Mouse (Mus musculus) monocyte, adult 5-6 weeks (primary cell): ENCODE data around the gene Pkig. TPM values are rescaled to one million over a fixed set of nuclear protein-coding genes. Genes with fewer than 3 reads are reported as not detected.
A peak's percentile ranks its signal among the peaks of the same experiment; 100 is the strongest.
"Not testable (repeated sequence)": the region's sequence is repeated elsewhere in the genome, so short reads cannot be mapped to it uniquely, and the experiment has no call there.

Source experiments
- ATAC-seq: fragments of 153-309, 156-312 bp; replicated peaks from 2 replicates; pipeline ENCODE4 v1.8.0; 2017; ENCODE audit warnings: mild to moderate bottlenecking; ENCODE audit not compliant: low TSS enrichment, insufficient number of reproducible peaks, severe bottlenecking, poor library complexity, low FRiP score
- total RNA-seq: library from RNA; stranded (forward); fragments of 200-1000, 200-491, 200-594 nt; gene quantifications from 3 replicates; pipeline ENCODE4 v1.2.3, GENCODE M21; 2017

The Pkig gene
- total RNA-seq, 1 experiment from 2014 or later, result 40.2 TPM

DNA sequence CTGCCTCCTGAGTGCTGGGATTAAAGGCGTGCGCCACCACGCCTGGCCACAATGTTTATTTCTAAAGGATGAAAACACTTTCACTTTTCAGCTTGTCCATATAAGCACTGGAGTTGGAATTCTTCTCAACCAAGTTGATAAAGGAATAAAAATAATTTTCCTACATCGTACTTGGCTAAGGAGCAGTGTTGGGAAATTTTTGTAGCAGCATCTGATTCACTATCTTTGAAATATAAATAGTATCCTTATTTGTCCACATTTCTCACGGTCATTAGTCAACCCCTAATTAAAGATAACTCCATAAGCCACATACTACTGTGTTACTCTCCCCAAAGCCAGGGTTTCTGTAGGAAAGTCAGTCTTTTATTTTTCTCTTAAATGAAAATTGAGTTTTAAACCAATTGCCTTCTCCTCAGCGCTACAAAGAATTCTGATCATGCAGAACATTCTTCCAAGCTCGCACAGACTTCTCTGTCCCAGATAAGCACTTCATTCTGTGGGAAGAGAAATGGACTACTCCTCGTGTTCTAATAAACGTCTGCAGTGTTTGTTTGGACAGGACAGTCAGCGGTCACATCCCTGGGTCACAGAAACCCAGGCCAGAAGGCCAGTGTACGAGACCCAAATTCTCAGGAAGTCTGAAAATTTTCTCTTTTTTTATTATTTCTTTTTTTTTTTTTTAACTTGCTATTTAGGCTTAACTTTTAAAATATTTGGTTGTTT is 12.8 kb downstream of the Pkig start:
- ATAC-seq, result no peak

DNA sequence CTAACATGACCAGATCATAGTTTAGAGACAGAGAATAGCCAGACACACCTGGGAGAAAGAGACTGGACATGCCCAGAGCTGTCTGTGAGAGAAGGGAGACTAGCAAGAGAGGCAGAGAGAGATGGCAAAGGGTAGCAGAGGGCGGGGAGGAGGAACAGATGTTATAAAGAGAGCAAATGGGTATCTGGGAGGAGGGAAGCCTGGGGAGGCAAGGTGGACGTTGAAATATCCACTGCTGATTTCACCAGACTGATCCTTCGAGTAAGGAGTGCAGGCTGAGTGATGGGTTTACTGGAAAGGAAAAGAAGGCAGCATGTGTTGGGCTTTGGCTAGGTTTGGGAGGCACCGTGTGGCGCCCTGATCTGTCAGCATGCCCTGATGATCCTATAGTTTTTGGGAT is 16.2 kb downstream of the Pkig start:
- no peak for ATAC-seq

DNA sequence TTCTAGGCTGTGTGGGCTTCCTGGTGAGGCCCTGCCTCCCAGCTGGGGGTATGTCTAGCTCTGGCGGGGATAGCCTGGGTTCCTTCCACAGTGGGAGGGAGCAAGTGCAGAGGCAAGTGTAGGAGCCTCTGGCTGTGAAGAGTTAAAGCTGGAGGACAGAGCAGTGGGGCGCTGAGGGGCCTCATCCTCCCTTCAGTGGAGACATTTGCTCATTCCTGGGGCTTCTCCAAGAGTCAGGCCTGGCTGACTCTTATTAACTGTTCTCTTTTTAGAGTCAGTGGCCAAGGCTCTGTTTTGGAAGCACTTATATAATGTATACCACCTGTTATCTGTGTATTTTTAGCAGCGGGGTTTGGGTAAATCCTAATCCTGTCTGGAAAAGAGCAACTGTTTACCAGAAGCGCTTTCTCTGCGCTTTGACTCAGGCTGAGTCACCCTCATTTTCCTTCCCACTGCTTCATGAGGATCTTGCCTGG is 17.0 kb downstream of the Pkig start:
- no peak for ATAC-seq

DNA sequence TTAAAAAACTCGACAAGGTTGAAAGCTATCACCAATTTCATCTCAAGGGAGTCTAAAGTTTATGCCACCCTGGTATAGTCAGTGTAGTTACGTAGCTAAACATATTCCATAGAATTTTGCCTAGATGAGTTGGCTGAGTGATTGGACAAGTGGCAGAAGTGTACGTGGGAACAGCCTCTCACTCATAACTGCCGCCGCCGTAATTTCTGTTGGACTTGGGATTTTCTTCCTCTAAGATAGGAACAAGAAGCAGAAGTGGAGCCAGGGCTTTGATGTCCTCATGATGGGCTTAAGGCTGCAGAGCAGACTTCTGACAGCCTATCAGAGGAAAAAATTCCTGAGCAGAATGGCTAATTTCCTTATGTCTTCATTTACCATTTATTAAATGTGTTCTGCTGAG is 17.5 kb downstream of the Pkig start:
- no peak for ATAC-seq

DNA sequence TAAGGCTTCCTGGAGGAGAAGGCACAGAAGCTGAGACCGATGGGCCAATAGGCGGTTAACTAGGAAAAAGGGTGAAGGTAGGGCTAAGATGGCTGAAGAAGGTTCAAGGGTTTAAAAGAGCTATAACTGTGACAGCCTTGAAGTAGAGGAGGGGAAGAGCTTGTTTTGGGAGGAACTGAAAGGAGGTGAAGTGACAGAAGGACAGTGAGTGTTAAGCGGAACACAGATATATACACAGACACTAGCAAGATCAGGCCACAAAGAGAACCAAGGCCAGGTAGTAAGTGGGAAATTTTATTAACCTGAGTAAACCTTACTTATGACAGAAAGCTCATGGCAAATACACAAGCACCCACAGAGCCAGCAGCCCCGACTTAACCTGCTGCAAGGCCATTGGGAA is 18.1 kb downstream of the Pkig start:
- no peak for ATAC-seq

DNA sequence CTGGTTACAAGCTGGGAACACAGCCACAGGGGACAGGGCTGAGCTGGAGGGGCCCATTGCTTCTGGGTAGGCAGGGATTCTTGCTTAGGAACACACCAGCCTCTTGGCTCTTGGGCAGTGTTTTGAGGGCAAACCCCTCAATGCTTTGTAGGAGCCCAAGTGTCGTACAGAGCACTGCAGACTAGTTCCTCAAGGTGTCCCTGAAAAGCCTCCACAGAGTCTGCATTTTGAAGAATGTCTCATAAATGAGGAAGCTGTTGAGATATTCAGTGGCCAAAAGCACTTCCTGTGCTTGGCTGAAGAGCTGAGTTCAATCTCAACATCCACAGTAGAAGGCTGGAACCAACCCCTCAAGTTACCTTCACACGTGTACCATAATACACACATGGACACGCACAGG is 18.6 kb downstream of the Pkig start:
- peak; percentile 76 for ATAC-seq

DNA sequence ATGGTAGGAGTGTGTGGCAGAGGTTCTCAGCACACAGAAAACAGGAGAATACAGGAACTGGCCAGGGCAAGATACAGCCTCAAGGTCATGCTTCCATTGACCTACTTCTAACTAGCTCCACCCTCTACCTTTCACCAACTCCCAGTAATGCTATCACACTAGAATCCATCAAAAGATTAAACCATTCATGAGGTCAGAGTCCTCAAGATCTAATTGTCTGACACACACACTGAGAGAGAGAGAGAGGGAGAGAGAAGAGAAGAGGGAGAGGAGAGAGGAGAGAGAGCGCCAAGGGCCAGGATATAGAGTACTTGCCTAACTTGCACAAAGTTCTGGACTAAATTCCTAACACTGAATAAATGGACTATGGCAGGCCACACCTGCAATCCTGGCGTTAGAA is 24.2 kb downstream of the Pkig start:
- no peak for ATAC-seq

DNA sequence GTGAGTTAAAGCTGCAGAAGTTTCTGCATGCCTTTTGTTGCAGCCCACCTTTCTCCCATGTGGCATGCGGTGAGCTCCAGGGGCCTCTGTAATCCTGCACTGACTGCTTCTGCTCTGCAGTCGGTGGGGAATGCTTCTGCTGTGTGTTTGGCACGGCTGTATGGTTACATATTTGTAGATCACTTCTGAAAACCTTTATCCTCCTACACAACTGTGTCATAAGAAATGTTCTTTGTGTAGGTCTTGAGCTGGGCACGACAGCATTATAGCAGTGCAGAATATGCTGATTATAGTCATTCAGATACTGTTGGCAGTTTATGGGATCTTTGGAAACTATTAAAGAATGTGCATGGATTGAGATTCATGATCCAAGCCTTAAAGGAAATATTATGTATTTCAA is 27.1 kb downstream of the Pkig start:
- no peak for ATAC-seq

DNA sequence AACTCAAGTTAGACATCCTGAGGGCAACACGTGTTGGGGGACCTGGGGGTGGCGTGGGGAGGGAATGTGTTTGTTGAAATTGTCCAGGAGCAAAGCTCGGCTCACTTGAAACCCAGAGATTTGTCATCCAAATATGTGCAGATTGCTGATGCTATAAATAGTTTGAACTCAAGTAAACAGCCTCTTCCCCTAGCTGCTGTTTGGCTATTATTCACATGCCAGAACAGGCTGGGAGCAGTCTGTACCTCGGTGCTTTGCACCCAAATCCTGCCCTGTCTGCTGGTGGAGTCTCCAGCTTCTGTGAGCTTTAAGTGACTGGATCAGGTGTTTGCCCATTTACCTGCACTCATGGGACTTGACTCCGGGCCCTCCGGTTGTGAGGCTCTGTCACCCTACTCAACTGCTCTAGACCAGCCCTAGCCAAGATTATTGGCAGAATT is 27.6 kb downstream of the Pkig start:
- ATAC-seq, result no peak

DNA sequence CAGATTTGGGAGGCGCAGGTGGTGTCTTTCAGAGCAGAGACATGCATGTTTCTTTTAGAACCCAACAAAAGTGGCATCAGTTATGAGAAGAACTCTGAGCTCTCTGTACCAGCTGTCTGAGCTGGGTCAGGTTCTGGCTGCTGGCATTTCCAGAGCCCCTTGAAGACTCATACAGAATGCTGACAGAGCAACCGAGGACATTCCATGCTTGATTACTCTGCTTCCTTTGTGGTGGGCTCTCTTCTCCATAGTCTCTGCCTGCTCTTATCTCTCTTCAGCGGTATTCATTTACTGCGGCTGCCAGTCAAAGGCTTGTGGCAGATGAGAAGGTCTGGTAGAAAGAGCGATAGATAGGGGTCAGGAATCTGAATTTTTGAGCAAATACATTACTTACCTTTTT is 28.0 kb downstream of the Pkig start:
- ATAC-seq, result no peak

DNA sequence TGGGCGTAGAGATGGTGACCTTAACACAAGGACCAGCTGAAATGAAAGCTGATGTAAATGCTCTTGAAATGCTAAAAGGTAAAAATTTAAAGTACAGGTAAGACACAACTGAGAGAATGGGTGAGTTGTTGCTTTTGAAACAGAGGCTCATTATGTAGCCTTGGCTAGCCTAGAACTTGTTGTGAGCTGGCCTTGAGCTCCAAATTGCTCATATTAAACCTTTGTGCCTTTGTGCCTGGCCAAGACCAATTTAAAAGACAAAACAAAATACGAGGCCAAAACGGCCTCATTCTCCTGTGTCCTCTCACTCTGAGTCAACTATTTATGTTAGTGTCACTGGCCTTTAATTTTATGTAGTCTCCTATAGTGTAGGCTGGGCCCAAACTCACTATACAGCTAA is 28.7 kb downstream of the Pkig start:
- no peak for ATAC-seq

DNA sequence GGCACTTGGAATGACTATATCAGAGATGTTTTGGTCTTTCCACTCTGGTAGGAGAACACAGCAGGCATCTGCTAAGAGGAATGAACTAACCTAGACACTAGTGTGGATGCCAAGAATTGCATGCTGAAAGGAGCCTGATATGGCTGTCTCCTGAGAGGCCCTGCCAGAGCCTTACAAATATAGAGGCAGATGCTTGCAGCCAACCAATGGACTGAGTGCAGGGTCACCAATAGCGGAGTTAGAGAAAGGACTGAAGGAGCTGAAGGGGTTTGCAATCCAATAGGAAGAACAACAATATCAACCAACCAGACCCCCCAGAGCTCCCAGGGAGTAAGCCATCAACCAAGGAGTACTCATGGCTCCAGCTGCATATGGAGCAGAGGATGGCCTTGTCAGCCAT is 30.2 kb downstream of the Pkig start:
- not testable (repeated sequence) for ATAC-seq

DNA sequence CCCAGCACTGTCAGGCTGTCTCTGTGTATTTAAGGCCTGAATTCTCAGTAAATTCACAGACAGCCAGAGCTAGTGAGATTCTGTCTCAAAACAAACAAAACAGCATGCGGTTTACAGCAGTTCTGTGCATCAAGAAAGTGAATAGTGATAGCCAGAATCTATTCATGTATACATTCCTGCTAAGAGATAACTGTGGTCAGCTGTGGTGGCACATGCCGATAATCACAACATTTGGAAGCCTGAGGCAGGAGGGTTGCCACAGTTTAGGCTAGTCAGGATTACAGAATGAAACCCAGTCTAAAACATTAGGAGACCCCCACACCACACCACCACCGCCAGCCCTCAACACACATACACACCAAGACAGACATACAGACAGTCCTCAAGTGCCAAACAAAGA is 31.6 kb downstream of the Pkig start:
- ATAC-seq, result no peak

DNA sequence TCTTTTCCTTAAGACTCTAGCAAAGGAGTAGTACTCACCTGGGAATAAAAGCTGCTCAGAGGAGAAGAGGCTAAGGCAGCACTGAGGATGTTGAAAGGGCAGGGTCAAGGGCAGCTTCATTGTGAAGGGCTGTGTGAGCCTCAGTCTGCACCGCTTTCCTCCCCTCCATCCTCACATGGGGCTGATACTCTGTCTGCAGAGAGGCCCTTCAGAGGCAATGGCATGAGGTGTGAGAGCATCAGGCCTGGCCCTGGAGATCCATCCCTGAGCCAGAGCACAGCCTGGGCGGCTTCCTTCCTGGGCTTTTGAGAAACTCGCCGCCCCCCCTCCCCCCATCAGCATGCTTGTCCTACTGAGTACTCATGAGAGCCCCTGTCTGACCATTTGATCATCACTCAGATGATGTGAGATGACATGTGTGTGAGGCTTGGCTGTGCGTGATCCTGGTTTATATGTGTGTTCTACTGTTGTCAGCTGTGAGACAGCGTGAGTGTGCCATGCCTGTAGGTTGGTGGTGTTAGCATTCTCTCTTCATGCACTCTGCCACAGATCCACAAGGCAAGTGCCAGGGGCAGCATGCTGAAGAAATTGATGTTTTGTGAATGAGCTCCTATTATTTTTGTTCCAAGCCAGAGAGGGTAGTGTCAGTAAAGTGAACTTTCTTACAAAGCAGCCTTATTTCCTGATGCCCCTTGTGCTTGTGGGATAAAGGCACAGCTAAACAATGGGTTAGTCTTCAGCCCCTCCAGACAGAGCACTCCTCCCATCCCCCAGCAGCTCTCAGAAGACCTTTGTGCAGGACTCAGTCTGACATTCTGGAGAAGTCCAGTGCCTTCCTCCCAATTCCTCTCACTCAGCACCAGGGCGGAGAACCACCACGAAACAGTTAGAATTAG is 32.5 kb downstream of the Pkig start:
- no peak for ATAC-seq

DNA sequence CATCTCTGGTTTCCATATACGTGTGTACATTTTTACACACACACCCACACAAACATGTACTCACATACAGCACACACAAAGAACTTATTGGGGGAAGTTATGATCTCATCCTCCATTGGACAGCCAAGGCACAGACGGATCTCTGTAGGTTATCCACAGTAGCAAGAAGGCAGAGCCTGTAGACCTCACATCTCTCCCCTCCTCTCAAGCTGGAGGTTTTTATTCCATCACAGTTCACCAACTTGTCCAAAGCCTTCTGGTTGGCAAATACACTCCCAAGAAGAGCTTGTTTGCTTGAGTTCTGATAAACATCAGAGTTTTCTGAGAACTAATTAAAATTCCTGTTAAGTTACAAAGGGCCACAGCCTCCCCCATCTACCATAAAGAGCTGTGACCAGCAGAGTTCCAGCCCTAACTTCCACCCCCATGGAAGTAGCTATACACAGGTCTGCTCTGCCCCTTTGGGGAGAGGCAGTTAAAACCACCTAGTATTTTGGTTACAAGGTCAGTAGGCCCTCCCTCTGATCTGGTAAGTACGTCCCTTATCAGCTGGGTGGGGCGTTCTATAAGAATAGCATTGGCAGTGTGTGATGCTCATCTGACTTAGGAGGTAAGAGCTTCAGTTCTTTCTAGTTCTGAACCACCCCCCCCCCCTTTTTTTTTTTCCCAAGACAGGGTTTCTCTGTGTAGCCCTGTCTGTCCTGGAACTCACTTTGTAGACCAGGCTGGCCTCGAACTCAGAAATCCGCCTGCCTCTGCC is 33.8 kb downstream of the Pkig start:
- no peak for ATAC-seq

DNA sequence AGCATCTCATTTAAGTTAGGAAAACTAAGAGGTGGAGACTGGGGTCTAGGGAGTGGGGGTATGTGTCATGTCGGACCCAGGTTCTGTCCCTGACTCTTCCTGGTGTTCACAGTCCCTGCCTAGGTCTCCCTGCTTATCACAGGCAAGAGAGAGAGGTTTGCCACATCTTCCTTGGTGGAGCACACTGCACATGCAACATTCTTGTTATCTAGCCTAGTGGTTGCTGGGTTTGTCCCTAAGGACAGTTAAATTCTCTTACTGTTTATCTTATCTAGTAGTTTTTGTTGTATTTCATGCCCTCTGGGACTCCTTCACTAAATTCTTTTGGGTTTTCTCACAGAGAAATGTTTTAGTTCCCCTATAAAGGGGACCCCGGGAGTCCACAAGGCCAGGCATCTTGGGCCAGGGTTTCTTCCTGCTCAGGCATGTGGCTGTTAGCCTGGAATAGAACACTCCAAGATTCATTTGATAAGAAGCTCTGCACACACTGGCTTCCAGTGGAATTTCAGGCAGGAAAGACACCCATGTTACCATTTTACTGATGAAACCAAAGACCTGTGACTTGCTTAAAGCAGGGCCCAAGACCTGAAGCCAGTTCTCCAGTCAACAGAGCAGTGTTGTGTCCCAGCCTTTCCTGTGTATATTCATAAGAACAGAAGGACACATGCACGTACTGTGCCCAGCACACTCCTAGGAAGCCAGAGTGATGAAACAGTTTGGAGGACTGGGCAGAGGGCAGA is 34.9 kb downstream of the Pkig start:
- no peak for ATAC-seq

DNA sequence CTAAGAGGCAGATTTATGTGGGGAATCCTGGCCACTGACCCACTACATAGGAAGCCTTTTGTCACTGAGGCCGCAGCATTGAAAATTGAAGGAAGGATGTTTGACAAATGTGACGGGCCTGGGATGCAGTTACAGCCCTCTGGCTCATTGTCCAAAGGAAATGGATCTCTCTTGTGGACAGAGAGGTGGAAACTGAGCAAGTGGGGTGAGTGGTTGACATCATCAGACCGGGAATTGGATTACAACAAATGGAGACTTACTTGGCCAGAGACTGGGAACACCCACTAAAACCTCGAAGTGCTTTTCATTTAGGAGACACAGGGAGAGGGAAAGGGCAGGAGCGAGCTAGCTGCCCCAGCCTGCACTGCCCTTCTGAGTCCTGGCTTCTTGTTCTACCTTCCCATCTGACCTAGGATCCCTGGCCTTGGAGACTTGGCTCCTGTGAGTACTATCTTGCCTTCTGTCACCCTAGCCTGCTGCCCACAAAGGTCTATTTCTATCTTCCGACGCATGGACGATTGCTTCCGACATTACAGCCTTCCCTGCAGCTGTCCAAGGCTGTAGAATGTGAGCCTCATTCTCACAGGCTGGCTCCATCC is 35.6 kb downstream of the Pkig start:
- ATAC-seq, result no peak

DNA sequence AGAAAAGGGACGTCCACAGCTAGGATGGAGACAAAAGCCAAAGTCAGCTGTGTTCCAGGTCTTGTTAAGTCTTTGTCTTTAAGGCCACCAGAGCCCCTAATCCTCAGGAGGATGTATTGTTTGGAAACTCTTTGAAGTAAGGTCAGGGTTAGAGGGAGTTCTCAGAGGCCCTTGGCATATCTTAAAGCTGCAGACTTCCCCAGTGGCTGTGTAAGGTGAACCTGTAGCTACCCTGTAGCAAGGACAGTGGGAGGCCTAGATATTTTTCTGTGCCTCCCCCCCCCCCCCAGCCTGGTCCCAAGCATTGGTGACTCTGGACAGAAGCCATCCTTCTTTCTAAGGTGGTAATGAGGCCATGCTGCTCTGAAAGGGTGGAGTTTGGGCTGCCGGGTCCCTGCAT is 38.6 kb downstream of the Pkig start:
- no peak for ATAC-seq
